Mouse (Mus musculus): ENCODE results near the gene BC035044. TPM values are rescaled to one million over a fixed set of nuclear protein-coding genes. Genes with fewer than 3 reads are reported as not detected.

The BC035044 gene
- polyA plus RNA-seq, 1 experiment from 2014 or later = 0.60 TPM

DNA sequence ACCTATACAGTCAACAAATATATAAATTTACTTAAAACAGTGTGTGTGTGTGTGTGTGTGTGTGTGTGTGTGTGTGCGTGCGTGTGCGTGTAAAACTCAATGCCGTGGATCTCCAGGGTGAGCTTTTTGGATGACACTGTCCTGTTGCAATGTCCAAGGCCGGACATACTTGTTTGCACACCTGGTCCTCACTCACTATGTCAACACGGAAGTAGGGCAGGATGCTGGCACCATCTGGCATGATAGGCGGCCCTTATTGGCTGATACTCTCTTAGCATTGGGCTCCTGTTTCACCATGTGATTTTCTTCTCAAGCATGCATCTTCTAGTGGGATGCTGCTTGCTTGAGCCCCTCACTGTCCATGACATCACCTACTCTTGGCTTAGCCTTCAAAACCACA, 51.0 kb downstream of the BC035044 start:
- peak overlapping the region; percentile 92; the same call in 1 of the 2 replicates for H3K27ac ChIP-seq (replicated peaks)
- peaks cover 29% of the 10 kb centered on the region for H3K4me1 ChIP-seq
- 59% methylated on average over 7 of the region's 7 CpGs for WGBS
- H3K4me3 ChIP-seq = peak overlapping the region; percentile 70
- no peaks in the 10 kb centered on the region for H3K36me3 ChIP-seq
- H3K27me3 ChIP-seq (replicated peaks) = no peaks in the 10 kb centered on the region
- no peak for ATAC-seq (ENCODE audit: extremely low read depth, insufficient number of reproducible peaks, low FRiP score, low TSS enrichment)
- peak overlapping the region; percentile 89 for H3K4me2 ChIP-seq
- no peaks in the 10 kb centered on the region for H3K9me3 ChIP-seq
- peak overlapping the region; percentile 94; the same call in 1 of the 2 replicates for H3K9ac ChIP-seq

DNA sequence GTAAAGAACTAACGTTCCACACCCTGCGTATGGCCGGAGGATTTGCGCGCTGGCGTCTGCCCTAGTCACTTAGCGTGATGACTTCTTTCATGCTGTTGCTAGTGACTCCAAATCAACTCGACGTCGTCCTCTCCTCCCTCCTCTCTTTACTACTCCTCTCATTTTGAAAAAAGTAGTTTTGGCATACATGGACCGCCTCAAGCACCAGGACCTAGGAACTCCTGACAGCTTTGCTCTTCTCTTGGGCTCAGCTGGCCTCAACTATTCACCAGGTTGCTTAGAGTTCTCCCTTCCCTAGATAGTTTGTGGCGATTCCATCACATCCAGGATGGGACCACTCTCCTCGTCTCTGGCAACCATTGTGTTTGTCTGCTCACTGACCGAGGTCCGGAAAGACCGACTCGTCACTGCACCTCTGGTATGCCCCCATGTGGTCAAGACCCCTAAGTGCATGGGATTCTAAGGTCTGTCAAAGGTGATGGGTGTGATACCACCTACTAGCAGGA, 51.6 kb downstream of the BC035044 start:
- Histone ChIP-seq H3K27me3 (replicated peaks) (no peaks in the 10 kb centered on the region), H3K9me3 (no peaks in the 10 kb centered on the region), H3K36me3 (no peaks in the 10 kb centered on the region), H3K27ac (replicated peaks) (peak overlapping the region; percentile 92), H3K4me2 (peak overlapping the region; percentile 89), H3K4me1 (peaks cover 29% of the 10 kb centered on the region), H3K9ac (peak overlapping the region; percentile 94), H3K4me3 (peak overlapping the region; percentile 70)
- peak; percentile 27; the same call in 1 of the 2 replicates for ATAC-seq (ENCODE audit: extremely low read depth, insufficient number of reproducible peaks, low FRiP score, low TSS enrichment)
- WGBS = under 1% methylated on average over 17 of the region's 17 CpGs

DNA sequence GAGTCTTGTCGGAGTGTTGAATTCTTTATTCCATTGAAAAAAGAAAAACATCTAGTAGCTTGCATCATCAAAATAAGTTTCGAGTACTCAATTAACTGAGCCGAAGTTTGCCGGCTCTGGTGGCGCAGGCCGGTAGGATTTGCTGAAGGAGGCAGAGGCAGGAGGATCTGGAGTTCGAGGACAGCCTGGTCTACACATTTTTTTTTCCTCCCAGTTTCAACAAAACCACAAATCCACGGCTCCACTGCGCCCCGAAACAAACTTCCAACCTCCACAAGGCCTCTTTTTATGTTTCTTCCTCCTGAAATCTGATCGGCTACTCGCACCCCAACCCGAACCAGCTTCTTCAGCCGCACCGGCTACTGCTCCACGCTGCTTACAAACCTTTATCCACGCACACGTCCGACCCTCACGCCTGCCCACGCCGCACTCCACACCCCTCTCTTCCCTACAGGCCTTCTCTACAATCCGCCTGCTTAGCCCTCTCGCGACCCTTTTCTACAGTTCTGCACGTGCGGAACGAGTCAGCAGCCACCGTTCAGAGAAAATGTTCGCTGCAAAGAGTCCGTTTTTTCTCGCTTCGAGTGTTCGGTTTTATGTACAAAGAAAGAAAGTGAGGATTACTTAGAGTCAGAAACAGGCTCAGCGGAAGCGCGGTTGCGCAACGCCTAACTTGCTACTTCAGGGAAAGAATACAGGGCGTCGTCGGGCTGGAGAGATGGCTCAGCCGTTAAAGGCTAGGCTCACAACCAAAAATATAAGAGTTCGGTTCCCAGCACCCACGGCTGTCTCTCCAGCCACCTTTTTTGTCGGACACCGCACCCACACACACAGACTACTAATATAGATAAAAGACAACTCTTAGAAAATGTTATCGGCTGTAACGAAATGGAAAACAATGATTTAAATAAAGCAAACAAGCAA, 52.3 kb downstream of the BC035044 start:
- H3K9me3 ChIP-seq = no peaks in the 10 kb centered on the region
- peak overlapping the region; percentile 70 for H3K4me3 ChIP-seq
- peak overlapping the region; percentile 92 for H3K27ac ChIP-seq (replicated peaks)
- H3K36me3 ChIP-seq = no peaks in the 10 kb centered on the region
- WGBS = under 1% methylated on average over 49 of the region's 49 CpGs
- peak overlapping the region; percentile 89 for H3K4me2 ChIP-seq
- peaks cover 25% of the 10 kb centered on the region for H3K4me1 ChIP-seq
- H3K9ac ChIP-seq = peak overlapping the region; percentile 94
- H3K27me3 ChIP-seq (replicated peaks) = no peaks in the 10 kb centered on the region
- ATAC-seq (ENCODE audit: extremely low read depth, insufficient number of reproducible peaks, low FRiP score, low TSS enrichment) = peak; percentile 56; the same call in 1 of the 2 replicates

DNA sequence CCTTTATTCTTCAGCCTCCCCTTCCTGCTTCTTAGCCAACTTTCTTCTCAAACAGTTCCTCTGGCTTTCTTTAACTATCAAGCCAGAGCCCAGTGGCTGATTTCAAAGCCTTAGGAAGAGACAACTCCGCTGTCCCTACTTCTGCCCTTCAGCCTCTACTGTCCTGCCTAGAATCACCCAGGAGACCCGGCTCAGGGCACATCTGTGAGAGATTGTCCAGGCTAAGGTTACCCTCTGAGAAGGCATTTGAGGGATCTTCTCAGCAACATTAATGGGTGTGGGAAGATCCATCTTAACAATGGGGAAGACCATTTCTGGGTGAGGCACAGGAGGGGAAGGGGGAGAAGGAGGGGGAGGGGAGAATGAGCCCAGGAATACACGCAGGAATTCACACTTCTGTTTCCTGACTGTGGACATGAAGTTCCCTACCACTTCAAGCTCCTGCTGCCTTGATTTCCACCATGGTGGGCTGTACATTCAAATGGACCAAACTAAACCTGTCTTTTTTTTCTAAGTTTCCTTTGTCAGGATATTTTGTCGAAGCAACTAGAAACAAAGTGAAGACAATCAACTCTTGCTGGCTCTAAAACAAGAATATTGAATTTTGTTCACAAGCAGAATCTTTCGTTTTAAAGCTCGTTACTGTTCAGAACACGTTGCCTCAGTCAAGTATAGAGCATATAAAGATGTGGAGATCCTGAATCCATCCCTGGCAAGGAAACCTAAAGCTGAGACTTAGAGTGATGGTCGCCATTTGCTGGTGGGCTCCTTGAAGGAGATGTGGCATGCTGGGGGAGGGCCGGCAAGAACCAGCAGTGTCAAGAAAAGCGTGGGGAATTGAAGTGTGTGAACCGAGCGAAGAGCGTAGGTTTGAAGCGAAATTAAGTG, 53.2 kb downstream of the BC035044 start:
- Histone ChIP-seq H3K4me3 (peak overlapping the region; percentile 70), H3K4me2 (peak overlapping the region; percentile 89), H3K9me3 (no peaks in the 10 kb centered on the region), H3K9ac (peak overlapping the region; percentile 81), H3K4me1 (peaks cover 25% of the 10 kb centered on the region), H3K27me3 (replicated peaks) (no peaks in the 10 kb centered on the region), H3K36me3 (no peaks in the 10 kb centered on the region), H3K27ac (replicated peaks) (peak overlapping the region; percentile 70)
- 2% methylated on average over 14 of the region's 14 CpGs for WGBS
- no peak for ATAC-seq (ENCODE audit: extremely low read depth, insufficient number of reproducible peaks, low FRiP score, low TSS enrichment)

DNA sequence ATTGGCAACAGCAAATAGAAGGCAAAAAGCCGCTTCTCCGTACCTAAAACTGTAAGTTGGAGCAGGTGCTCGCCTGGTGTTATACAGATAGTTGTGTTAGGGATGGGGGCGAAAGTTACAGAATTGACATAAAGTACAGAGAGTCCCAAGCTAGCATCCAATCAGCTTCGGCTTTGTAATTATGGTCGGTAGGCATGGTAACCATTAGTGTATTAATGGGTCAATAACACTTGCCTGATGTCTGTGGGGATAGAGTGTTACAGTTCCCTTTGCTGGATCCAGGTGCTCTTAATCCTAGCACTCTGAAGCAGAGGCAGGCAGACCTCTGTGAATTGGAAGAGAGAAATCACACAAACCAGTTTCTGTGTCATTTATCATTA, 54.0 kb downstream of the BC035044 start:
- no peak for ATAC-seq (ENCODE audit: extremely low read depth, insufficient number of reproducible peaks, low FRiP score, low TSS enrichment)
- peak overlapping the region; percentile 70 for H3K4me3 ChIP-seq

DNA sequence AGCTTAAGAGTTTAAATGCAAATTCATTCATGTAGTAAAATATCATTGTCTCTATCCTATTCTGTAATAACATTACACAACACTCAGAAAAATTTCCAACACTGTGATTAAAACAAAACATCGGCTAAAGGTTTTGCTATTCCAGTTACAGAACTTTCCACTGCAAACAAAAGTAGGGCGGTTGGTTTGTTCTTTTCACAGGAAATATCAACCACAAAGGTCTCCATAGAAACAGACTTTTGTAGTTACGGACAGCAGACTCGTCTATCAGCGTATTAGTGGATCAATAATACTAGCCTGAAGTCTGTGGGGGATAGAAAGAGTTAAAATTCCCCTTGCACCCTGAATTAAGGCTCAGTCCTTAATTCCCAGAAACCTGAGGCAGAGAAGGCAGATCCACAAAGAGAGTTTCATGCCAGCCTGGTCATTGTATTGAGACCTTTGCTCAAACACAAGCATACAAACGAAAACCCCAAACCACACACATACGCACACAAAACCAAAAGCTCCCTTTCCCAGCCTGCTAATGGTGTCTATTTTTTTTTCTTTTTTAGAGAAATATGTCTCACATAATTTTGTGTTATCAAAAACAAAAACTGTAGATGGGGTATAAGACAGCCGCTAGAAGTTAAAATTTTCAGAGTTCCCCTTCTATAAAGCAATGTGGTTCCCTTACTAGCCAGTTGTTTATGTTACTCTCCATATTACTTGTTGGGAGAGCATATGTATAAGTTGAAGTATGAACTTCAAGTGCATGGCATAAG, 54.6 kb downstream of the BC035044 start:
- H3K4me2 ChIP-seq = no peak overlapping the region
- H3K27me3 ChIP-seq (replicated peaks) = no peaks in the 10 kb centered on the region
- no peak overlapping the region for H3K9ac ChIP-seq
- H3K4me1 ChIP-seq = peaks cover 14% of the 10 kb centered on the region; the same call in 1 of the 2 replicates
- no peak for ATAC-seq (ENCODE audit: extremely low read depth, insufficient number of reproducible peaks, low FRiP score, low TSS enrichment)
- no peaks in the 10 kb centered on the region for H3K9me3 ChIP-seq
- H3K36me3 ChIP-seq = no peaks in the 10 kb centered on the region
- 78% methylated on average over 8 of the region's 8 CpGs for whole genome bisulfite sequencing
- H3K27ac ChIP-seq (replicated peaks) = no peak overlapping the region
- H3K4me3 ChIP-seq = no peak overlapping the region

More for the DNA sequence above, 54.0 kb downstream of the BC035044 start:
- Histone ChIP-seq H3K27me3 (replicated peaks) (no peaks in the 10 kb centered on the region), H3K27ac (replicated peaks) (peak overlapping the region; percentile 70; the same call in 1 of the 2 replicates), H3K4me1 (peaks cover 20% of the 10 kb centered on the region), H3K4me2 (peak overlapping the region; percentile 89), H3K9ac (peak overlapping the region; percentile 81; the same call in 1 of the 2 replicates), H3K9me3 (no peaks in the 10 kb centered on the region), H3K36me3 (no peaks in the 10 kb centered on the region)
- 83% methylated on average over 6 of the region's 6 CpGs for WGBS

DNA sequence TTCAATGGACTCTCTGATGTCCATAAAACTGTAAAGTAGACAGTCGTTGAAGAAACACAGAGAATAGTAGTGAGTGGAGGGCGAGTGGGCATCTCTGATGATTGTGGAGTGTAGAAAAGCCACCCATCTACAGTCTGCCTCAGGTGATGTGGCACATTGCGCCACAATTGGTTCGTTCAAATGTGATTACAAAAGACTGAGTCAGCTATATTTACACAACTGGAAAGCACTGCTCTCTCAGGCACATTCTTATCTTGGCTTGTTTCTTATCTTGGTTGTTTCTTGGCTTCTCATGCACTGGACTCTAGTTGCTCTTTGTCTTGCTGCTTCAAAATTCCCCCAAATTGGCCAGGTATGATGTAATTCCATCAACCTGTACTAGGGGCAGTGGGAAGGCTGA, 55.4 kb downstream of the BC035044 start:
- 67% methylated on average over 4 of the region's 4 CpGs for WGBS
- no peak for ATAC-seq (ENCODE audit: extremely low read depth, insufficient number of reproducible peaks, low FRiP score, low TSS enrichment)

DNA sequence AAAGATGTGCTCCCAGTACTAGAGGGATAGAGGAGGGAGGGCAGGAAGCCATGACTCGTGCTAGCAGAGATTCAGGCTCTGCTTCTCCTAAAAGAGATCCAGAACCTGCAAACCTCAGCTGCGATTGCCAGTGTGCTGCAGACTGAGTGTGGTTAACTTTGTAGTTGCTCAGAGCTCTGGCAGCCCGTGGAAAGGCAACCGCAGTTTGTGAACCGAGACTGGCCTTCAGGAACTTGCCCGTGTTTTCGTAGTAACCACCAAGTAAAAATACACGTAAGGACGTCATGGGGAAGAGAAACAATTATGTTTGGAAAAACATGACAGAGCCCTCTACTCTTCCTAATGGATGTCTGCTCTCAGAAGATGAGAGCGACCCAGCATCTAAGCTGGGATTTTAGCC, 57.9 kb downstream of the BC035044 start:
- H3K9me3 ChIP-seq = no peaks in the 10 kb centered on the region
- no peak overlapping the region for H3K9ac ChIP-seq
- WGBS = 80% methylated on average over 10 of the region's 10 CpGs
- no peaks in the 10 kb centered on the region for H3K27me3 ChIP-seq (replicated peaks)
- no peaks in the 10 kb centered on the region for H3K36me3 ChIP-seq
- no peak overlapping the region for H3K4me3 ChIP-seq
- peaks cover 8% of the 10 kb centered on the region; the same call in 1 of the 2 replicates for H3K4me1 ChIP-seq
- ATAC-seq (ENCODE audit: extremely low read depth, insufficient number of reproducible peaks, low FRiP score, low TSS enrichment) = no peak
- no peak overlapping the region for H3K4me2 ChIP-seq
- H3K27ac ChIP-seq (replicated peaks) = no peak overlapping the region

More for the DNA sequence above, 55.4 kb downstream of the BC035044 start:
- Histone ChIP-seq H3K4me2 (no peak overlapping the region), H3K36me3 (no peaks in the 10 kb centered on the region), H3K27me3 (replicated peaks) (no peaks in the 10 kb centered on the region), H3K4me1 (peaks cover 14% of the 10 kb centered on the region; the same call in 1 of the 2 replicates), H3K27ac (replicated peaks) (no peak overlapping the region), H3K4me3 (no peak overlapping the region), H3K9ac (no peak overlapping the region), H3K9me3 (no peaks in the 10 kb centered on the region)

DNA sequence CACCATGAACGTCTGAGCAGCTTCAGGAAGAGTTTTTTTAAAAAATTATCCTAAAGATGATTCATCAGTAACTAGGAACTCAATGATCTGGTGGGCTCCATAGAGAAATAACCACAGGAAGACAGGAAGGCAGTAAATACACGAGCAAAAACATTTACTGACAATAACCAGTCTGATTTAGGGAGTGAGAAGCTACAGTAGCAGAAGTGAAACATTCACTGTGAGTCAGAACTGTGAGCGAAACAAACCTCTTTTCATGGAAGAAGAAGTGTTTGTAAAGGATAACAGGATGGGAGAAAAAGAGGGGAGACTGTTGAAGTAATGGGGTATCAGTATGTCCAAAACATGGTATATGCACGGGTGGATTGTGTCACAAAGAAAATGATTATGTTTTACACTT, 61.1 kb downstream of the BC035044 start:
- Histone ChIP-seq H3K27me3 (replicated peaks) (no peaks in the 10 kb centered on the region), H3K4me3 (no peak overlapping the region), H3K9me3 (no peaks in the 10 kb centered on the region), H3K4me2 (no peak overlapping the region), H3K36me3 (no peaks in the 10 kb centered on the region), H3K9ac (no peak overlapping the region), H3K4me1 (no peaks in the 10 kb centered on the region), H3K27ac (replicated peaks) (no peak overlapping the region)
- 55% methylated on average over 4 of the region's 4 CpGs for WGBS
- ATAC-seq (ENCODE audit: extremely low read depth, insufficient number of reproducible peaks, low FRiP score, low TSS enrichment) = no peak

DNA sequence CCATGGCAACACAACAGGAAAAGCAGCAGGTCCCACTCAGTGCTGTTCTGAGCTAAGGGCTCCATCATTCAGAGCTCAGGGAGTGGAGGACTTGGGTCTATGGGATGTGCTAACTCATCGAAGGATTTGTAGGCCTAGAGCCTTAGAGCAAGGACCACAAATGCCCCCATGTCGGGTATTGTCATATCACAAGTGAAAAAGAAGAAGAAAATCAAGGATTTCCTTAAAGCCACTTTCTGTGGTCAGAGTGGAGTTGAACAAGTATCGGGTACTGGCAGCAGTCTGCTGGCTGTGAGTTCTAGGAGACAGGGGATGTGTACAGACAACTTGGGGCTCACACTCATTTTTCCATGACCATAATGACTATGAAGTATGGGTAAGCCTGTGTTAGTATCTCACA, 64.1 kb downstream of the BC035044 start:
- Histone ChIP-seq H3K27ac (replicated peaks) (no peak overlapping the region), H3K9ac (no peak overlapping the region), H3K4me3 (no peak overlapping the region), H3K4me1 (no peaks in the 10 kb centered on the region), H3K36me3 (no peaks in the 10 kb centered on the region), H3K27me3 (replicated peaks) (no peaks in the 10 kb centered on the region), H3K9me3 (no peaks in the 10 kb centered on the region), H3K4me2 (no peak overlapping the region)
- WGBS = 69% methylated on average over 3 of the region's 3 CpGs
- no peak for ATAC-seq (ENCODE audit: extremely low read depth, insufficient number of reproducible peaks, low FRiP score, low TSS enrichment)
